Mouse (Mus musculus) right cerebral cortex, postnatal 25 days (tissue): ENCODE data around the gene Iqschfp.
A peak's percentile ranks its signal among the peaks of the same experiment; 100 is the strongest.

ENCODE experiments used
- DNase-seq: peaks from one replicate; pipeline ENCODE4 v3.0.0; 2022

The Iqschfp gene

GRCm38 (mm10) chr3:68372925-68373324 is 480.9 kb downstream of the Iqschfp start:
- no peak for DNase-seq

- DNase-seq, result no peak
Measured at GRCm38 (mm10) chr3:68375100-68375508, 483.1 kb downstream of the Iqschfp start.

GRCm38 (mm10) chr3:68377452-68378198 is 485.6 kb downstream of the Iqschfp start:
- no peak for DNase-seq

- no peak for DNase-seq
Measured at GRCm38 (mm10) chr3:68378799-68379198, 486.8 kb downstream of the Iqschfp start.

GRCm38 (mm10) chr3:68379242-68379641 is 487.2 kb downstream of the Iqschfp start:
- DNase-seq, result no peak

GRCm38 (mm10) chr3:68383672-68384071 is 491.6 kb downstream of the Iqschfp start:
- DNase-seq, result no peak

GRCm38 (mm10) chr3:68385544-68385943 is 493.5 kb downstream of the Iqschfp start:
- DNase-seq, result no peak

- DNase-seq, result no peak
Measured at GRCm38 (mm10) chr3:68388023-68388422, 496.0 kb downstream of the Iqschfp start.

GRCm38 (mm10) chr3:68393578-68393977 is 501.5 kb downstream of the Iqschfp start:
- DNase-seq, result no peak

- DNase-seq, result no peak
Measured at GRCm38 (mm10) chr3:68398691-68399090, 506.7 kb downstream of the Iqschfp start.

GRCm38 (mm10) chr3:68400121-68400520 is 508.1 kb downstream of the Iqschfp start:
- DNase-seq, result no peak

- DNase-seq, result no peak
Measured at GRCm38 (mm10) chr3:68403343-68403742, 511.3 kb downstream of the Iqschfp start.

GRCm38 (mm10) chr3:68403783-68404217 is 511.8 kb downstream of the Iqschfp start:
- DNase-seq, result peak; percentile 12

- DNase-seq, result no peak
Measured at GRCm38 (mm10) chr3:68405724-68406123, 513.7 kb downstream of the Iqschfp start.

GRCm38 (mm10) chr3:68412262-68412661 is 520.2 kb downstream of the Iqschfp start:
- no peak for DNase-seq

- no peak for DNase-seq
Measured at GRCm38 (mm10) chr3:68419792-68420191, 527.8 kb downstream of the Iqschfp start.

- DNase-seq, result no peak
Measured at GRCm38 (mm10) chr3:68420927-68421326, 528.9 kb downstream of the Iqschfp start.

GRCm38 (mm10) chr3:68421849-68422248 is 529.8 kb downstream of the Iqschfp start:
- no peak for DNase-seq

GRCm38 (mm10) chr3:68428081-68428480 is 536.0 kb downstream of the Iqschfp start:
- no peak for DNase-seq

GRCm38 (mm10) chr3:68434435-68434834 is 542.4 kb downstream of the Iqschfp start:
- no peak for DNase-seq

GRCm38 (mm10) chr3:68434897-68435296 is 542.9 kb downstream of the Iqschfp start:
- no peak for DNase-seq

- DNase-seq, result no peak
Measured at GRCm38 (mm10) chr3:68448480-68448879, 556.4 kb downstream of the Iqschfp start.

GRCm38 (mm10) chr3:68451634-68452033 is 559.6 kb downstream of the Iqschfp start:
- no peak for DNase-seq

GRCm38 (mm10) chr3:68453266-68453665 is 561.2 kb downstream of the Iqschfp start:
- no peak for DNase-seq
